Mouse (Mus musculus) thymus, postnatal 36 days (tissue): ENCODE measurements around the gene Pkd1l1.

Experiments
- DNase-seq, 2 experiments: peaks; one replicate each; pipeline ENCODE4 v3.0.0; 2022; ENCODE audit warnings: mixed read lengths in 2 of 2

The Pkd1l1 gene

DNA sequence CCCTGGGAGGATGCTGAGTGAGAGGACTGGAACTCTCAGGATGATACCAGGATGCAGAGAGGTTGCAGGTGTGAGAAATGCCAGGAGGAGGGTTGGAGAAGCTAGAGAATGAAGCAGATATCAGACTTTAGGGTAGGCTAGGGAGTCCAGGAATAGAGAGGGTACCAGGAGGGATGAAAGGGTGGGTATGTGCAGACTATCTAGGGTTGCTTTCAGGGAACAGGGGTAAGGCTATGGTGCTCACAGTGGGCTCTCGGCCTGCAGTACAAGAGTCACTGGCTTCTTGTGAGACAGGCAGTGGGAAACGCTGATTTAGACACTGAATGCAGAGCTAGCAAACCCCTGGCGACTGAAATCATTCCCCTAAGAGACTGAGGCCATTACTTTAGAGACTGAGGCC lies at the start of gene Pkd1l1:
Gene Pkd1l1 (minus strand): TSS at position 101 of the 400 bp plus-strand sequence.
- DNase-seq, result no peak

DNA sequence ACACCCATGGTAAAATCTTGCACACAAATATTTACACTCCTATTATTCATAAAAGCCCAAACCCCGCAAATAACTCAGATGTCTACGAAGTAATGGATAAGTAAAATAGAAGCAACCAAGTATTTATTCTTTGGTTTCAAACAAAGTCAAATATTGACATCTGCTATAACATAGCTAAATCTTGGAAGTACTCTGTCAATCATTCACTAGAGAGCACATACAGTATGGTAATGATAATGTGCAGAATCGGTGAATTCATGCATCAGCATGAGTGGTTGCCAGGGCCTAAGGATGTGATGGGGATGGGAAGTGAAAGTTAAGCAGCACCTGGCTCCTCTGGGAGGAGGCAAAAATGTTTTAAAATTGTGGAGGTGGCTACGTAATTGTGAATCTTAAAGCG lies 47.1 kb upstream of the Pkd1l1 start:
- DNase-seq, result no peak

DNA sequence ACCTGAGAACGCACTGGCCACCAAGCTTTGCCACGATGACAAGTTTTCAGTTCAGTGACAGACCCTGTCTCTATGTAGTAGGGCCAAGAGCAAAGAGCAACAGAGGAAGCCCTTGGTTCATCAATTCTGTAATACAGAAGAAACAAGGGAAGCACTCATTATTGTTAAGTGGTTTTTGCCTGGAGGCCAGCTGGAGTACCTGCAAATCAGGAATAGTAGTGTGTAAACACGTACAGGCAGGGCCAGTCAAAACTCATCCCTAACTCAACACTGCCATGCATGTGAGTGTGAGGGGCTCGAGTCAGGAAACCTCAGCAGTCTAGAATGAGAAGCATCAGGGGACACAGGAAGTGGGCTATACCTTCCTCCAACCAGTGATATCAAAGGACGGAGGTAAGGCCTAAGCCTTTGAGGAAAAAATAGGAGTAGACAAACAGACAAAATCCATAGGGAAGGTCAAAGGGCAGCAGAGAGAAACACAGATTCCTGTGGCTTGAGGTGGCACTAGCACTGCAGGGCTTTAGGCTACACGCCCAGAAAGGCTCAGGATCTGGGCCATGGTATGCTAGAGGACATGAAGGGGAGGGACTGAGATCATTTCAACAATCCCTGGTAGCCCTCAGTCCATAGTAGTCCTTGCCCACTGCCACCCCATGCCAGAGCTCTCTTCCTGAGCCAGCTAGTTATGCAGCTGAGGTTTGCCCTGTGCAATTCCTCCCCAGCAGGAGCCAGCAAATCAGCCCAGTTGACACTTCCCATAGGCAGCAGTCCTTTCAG lies 45.6 kb upstream of the Pkd1l1 start:
- DNase-seq, result no peak

DNA sequence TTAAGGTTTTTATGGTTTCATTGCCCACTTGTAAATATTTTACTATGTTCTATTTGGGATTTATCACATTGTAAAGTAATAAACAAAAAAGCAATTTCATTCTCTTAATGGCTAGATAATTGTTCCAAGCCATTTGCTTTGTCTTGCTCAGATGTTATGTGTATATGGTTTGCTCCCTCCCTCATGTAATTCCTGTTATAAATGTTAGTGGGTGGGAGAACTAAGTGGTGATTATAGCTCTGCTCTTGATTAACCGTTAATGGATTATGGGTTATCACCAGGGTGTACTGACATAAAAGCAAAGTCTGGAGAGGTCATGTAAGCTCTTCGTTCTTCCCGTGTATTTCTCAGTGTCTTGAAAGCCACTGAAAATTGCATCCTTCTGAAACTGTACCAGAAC lies 41.7 kb upstream of the Pkd1l1 start:
- no peak for DNase-seq

DNA sequence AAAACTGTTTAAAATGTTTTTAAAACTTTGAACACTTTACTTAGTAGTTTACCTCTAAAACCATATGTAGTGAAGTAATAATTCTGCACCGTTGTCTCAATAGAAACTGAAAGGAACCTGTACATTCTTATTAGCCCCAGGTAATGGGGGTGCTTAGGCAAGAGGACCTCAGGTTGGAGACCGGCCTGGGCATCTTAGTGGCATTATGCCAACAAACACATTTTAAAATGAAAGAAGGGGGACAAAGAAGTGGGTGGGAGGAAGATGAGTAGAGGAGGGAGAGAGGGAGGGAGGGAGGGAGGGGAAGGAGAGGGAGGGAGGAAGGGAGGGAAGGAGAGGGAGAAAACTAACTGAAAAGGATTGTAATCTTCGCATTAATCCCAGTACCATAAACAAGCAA lies 38.3 kb upstream of the Pkd1l1 start:
- DNase-seq, result no peak

DNA sequence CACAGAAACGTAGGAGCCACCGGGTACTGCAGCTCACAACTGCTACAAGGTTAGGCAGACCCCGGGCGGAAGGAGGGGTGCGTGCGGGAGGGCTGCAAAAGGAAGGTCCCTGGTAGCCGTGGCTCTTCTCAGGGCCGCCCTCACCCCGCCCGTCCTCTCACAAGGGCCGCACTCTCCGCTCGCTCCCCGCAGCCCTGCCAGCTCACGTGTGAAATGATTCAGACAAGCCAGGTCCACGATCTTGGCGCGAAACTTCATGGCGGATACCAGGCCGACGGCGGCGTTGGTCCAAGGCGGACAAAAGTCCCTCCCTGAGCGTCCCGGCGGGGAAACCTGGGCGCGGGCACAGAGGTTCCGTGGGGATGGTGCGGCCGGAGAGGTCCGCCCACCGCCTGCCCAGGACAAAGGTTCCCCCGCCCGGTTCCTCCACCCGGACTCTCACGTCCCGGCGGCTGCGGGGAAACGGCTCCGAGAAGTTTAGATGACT lies 37.8 kb upstream of the Pkd1l1 start, which contains the start of gene Hus1:
Gene Hus1 (minus strand): TSS at position 339 of the 487 bp plus-strand sequence.
- peak; percentile 78 to 82 for DNase-seq

DNA sequence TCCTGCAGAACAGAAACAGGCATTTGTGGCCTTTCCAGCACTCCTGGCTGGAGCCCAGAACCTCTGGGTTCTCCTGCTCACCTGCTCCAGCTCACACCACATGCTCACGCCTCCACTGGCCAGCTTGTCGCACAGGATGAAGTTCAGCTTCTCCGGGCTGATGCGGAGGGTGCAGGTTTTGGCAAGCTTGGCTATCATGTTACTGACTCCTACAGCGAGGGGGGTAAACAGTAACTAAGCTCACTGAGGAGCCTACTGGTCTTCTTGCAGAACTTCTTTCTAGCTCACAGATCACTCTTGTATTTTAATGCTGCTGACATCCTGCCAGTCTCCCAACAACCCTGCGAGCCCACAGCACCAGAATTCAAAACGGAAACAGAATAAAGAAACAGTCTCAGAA lies 37.4 kb upstream of the Pkd1l1 start:
- DNase-seq, result peak in 1 of 2 experiments; percentile 24

DNA sequence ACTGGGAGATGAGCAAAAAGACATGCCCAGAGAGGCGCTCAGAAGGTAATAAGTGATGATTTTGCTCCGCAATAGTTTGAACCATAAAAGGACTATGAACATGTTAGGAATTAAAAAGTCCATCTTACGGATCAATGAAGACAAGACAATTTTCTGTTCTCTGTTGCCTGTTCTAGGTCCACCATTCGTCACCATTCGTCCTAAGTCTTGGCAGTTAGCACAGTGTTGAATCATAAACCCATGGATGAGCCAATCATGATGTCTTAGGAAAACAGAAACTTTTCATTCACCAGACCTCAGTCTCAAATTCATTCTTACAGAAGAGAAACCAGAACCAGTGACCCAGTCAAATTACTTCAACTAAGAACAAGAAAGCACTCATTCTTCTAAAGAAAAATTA lies 35.7 kb upstream of the Pkd1l1 start:
- no peak for DNase-seq

DNA sequence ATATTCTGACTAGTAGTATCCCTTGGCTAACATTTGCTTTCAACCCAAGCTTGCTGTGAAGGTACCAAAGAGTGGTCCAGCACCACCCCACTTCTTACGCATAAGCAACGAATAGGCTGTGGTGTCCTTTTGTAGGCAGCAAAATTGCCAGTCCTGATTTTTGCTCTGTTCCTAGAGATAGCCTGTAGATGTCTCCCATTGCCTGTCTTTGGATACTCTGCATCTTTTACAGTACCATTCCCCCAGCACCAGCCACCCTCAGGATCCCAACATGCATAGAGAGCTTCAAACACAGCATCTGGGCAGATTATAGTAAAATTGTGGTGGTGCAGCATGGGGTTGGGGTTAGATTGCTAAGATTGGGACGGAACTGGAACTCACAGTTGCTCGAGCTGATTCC lies 15.0 kb upstream of the Pkd1l1 start:
- DNase-seq, result no peak

DNA sequence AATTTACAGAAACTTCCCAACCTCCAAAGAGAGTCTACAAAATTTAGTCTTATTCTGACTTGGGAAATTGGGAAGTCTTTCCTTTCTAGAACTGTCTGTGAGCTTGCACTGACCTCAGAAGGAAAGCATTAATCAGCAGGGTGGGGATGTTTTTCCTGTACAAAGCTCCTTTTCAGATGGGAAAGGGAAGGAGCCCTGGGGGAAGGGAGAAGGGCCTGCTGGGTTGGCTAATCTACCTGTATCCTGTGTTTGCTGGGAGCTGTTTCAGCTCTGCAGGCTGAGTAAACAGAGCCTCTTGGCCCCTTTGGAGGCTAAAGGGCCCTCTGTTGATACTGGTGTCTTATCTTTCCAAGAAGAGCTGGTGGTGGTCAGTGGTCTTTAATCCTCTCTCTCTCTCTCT lies 13.0 kb upstream of the Pkd1l1 start:
- no peak for DNase-seq

DNA sequence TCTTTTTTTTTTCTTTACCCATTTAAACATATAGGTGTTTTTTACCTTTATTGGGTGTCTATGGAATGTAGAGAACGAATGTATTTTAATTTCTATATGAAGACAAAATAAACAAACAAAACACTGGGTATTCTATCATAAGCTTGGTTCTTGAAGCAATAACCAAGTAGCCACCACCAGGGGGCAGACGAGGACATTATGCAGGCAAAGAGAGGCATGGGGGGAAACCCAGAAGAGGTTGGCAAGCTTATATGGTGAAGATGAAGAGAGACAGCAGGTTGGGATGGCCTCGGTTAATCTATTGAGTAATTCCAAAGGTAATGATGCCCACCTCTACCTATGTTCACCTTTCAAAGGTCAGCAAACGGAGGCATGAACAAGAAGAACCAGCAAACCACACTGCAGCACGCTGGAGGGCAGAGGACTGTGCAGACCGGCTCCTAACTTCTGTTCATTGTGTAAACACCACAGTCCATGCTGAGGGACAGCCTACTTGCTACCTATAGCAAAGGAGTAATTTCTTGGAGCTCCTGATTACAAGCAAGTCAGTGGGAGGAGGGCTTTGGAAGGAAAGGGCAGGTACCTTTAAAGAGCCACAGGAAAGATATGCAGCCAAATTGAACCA lies 10.3 kb upstream of the Pkd1l1 start:
- DNase-seq, result peak; percentile 50 to 64

DNA sequence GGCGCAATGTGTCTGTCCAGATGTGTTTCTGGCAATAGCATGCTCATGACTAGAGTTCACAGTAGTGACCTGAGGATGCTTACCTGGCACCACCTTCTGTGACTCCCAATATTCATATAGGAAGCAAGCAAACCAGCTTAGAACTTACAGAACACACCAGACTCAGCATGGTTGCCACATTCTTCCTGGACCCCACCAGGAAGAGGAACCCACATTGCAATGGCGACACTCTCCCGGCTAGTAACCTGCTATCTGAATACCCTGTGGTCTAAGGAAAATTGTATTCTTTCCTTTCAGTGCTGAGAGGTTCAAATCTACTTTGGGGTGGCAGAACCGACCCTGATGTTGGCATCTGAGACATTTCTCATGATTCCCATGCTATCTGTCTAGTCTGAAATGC lies 5.1 kb upstream of the Pkd1l1 start:
- DNase-seq, result no peak

DNA sequence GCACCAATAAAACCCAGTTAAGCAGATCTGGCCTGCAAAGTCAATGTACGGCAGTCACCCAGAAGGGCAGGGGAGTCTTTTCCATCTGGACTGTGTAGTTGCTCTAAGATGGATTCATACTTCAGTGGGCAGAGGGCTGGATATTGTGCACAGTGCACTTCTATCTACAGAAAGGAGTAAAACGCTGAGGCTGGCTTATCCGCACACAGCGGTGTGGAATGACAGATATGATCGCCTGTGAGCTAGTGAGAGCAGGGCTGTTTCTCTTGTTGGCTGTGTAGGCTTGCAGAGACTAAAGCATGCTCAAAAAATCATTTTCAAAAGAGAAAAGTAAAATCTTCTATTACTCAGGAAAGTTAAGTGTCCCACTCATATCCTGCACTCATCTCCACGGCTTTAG lies 973 bp downstream of the Pkd1l1 start:
- no peak for DNase-seq

DNA sequence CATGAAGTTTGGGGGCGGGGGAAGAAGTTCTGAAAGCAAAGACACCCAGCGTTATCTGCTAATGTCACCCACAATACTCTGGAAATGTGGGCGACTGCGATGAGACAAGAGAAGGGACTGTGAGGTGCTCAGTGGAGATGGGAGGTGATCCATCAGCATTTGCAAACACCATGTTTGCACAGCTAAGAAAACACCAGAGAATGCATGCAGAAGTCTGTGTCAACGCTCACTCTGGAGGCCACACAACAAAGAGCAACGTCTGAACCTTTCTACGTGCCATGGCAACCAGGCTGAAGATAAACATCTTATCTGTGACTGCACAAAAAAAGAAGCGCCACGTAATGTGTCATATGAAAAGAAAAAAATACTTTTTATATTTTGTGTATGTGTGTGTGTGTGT lies 2.6 kb downstream of the Pkd1l1 start:
- DNase-seq, result no peak

DNA sequence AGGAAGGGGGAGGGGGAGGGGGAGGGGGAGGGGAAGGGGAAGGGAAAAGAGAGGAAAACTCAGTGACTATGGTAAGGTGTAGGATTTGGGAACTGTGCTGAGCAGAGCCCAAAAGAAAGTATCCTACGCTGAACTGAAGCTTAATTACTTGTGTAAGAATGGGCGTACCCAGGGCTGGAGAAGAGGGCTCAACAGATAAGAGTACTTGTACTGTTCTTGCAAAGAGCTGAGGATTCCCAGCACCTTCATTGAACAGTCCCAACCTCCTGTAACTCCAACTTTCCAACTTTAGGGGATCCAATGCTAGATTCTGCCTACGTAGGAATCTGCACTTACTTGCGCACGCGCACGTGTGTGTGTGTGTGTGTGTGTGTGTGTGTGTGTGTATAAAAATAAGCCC lies 5.0 kb downstream of the Pkd1l1 start:
- no peak for DNase-seq

DNA sequence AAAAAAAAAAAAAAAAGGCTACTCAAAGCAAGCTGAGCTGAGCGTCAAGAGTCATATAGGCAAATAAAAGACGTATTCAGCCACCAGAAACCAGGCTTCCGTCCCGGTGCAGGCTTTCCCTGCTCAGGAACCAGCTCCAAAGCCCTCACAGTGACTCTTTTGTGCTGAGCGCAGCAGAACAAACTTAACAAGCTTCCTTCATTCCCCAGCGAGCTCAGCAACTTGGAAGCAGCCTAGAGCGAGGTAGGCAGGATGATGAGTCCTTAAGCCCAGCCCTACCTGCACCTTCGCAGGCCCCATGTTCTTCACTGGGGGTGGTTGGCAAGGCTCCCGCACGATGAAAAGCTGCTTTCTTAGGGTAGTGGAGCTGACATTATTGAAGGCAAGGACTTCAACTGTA lies 14.5 kb downstream of the Pkd1l1 start:
- no peak for DNase-seq

DNA sequence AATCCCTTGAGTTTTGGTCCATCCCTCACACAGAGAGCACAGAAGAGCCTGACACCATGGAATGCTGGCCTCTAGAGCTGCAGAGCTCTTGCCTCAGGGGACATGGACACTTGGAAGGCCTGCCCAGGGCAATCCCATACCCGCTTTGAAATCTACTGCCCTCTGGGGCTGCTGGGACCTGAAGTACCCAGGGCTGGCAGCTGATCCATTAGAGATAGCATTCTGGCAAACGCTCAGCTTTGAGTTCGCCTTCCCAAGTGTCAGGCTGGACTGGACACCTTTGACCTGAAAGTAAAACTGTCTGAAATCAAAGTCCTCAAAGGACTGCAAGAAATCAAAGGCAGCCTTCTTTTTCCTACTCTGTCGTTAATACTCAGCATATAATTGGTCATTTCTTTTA lies 15.0 kb downstream of the Pkd1l1 start:
- no peak for DNase-seq

DNA sequence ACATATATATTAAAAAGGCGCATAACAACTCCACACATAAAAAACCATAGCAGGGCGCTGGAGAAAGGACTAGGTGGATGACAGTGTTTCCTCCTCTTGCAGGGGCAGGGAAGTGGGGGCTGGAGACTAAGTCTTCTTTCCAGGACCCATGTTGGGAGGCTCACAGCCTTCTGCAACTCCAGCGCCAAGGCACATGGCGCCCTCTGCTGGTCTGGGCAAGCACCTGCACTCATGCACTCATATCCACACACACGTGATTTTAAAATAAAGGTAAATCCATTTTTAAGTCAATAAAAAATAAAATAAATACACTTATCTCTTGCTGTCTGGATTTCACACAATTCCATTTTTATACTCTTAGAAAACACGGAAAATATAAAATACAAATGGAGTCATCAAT lies 16.0 kb downstream of the Pkd1l1 start:
- DNase-seq, result no peak

DNA sequence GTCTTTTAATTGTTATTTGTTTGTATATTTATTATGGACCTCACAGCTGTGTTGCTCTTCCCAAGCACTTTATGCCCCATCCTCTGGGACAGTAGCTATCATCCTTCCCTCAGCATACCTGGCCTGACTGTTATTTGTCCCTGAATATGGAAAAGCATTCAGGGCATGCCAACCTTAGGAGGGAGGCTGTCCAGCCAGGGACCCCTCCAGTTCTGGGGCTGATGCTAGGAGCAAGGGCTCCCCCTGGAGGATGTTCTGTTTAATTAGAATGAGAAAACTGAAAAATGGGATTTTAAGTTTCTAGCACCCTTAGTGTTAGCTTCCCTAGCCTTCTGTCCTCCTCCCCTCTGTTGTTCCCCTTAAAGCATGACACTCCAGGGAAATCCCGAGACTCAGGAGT lies 17.4 kb downstream of the Pkd1l1 start:
- peak in 1 of 2 experiments; percentile 6 for DNase-seq

DNA sequence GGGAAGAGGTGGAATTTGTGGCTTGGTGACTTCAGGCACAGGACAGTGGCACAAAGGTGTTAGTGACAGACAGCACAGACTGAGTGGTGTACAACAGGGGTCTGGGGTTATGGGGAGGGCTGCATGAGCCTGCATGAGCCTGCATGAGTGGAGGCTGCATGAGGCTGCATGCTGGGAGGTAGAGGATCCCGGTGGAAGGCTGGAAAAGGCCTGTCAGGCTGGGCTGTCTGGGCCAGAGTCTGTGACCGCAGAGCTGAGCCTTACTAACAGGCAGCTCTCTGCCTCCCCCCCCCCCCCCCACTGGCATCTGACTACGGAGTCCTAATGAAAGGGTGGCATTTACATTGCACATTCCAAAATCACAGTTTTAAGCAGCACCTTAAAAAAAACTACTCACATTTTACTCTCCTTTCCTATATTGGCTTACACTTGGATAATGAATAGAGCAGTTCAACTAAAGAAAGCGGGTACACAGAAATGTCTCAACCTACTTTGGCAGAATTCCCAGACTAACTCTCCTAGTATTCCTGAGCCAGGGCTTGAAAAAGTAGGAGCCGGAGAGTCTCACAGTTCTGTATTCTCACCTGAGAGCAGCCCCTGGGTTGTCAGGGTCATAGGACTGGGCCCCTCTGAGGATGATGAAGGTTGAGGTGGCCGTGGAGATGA lies 23.2 kb downstream of the Pkd1l1 start:
- DNase-seq, result no peak

DNA sequence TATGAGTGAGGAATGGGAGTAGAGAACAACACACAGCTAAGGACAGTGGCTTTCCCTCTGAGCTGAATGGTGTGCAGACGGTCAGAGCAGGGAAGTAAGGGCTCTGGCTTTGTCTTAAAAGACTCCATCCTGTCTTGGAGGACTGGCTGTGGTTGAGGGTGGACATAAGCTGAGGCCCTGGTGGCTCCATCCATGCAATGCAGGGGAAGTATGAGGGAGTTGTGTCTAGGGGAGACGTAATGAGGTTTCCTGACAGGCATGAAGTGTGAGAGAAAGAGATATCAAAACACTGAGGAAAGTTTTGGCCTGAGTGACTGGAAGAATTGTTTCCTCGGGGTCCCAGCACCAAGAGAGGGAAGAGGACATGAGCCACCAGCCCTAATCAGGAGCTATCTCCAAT lies 24.2 kb downstream of the Pkd1l1 start:
- DNase-seq, result no peak

DNA sequence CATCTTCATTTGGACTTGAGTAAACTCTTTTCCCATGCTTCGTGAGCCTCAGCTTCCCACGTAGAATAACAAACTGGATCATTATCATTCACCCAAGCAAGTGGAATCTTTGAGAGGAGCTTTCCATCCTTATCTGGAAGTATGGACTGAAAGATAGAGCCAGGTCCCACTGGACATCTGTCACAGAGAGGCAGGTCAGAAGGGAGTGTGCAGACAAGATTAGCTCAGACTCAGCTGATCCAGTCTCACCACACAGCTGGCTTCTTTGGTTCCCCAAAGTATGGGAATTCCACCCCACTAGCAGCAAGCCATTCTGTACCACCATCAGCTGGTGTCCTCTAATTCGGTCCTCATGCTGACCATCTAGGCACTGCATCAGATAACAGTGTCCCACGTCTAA lies 29.0 kb downstream of the Pkd1l1 start:
- DNase-seq, result no peak

DNA sequence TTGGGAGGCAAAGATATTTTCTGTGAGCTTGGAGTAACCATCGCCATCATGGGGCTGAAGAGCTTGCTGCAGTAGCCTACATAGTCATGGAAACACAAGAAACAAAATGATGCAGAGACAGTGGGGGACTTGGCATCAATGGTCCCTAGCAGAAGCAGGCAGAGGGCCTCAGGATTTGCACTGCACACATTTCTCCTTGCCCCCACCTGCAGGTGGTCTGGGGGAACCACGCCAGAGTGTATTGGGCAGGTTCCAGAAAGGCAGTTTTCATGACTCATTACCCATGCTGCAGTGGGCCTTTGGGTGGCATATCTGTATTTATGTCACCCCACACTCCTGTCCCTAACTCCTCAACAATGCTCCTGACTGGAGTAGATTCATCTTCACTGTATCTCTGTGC lies 30.6 kb downstream of the Pkd1l1 start:
- no peak for DNase-seq
